Mouse (Mus musculus): ENCODE data around the gene Prkcsh.

- no peak for TF ChIP-seq CTCF (IDR thresholded peaks at IDR 0.05; ENCODE audit: extremely low read depth, insufficient read depth, low read length)
- TF ChIP-seq POLR2A (IDR thresholded peaks at IDR 0.05; ENCODE audit: extremely low read depth, insufficient read depth, low read length) = no peak
Observed at GRCm38 (mm10) chr9:22035300-22036044, 32.9 kb downstream of the Prkcsh start.

Data from cortical plate, adult 2 months (tissue).